Mouse (Mus musculus): ENCODE measurements at regions not wholly inside any gene's neighbourhood (a gene's known extent, or its start where the extent isn't known, plus 50 kb on each side); places are given as distances from the start of the nearest gene placed in this dataset.

GRCm38 (mm10) chr1:151263372-151263771 is 53.4 kb downstream of the Gm47996 start:
- no peak for DNase-seq (ENCODE audit: low spot score in 2 of 2)

- no peak for DNase-seq (ENCODE audit: low spot score in 2 of 2)
These were observed 53.9 kb downstream of the Gm47996 start for GRCm38 (mm10) chr1:151263830-151264229.

GRCm38 (mm10) chr1:151264789-151265188 is 54.9 kb downstream of the Gm47996 start:
- no peak for DNase-seq (ENCODE audit: low spot score in 2 of 2)

- DNase-seq (ENCODE audit: low spot score in 2 of 2): no peak
These were observed 55.7 kb downstream of the Gm47996 start for GRCm38 (mm10) chr1:151265590-151265989.

GRCm38 (mm10) chr1:151266703-151267102 is 56.8 kb downstream of the Gm47996 start:
- no peak for DNase-seq (ENCODE audit: low spot score in 2 of 2)

- no peak for DNase-seq (ENCODE audit: low spot score in 2 of 2)
These were observed 60.8 kb downstream of the Gm47996 start for GRCm38 (mm10) chr1:151270691-151271090.

GRCm38 (mm10) chr1:151274306-151274705 is 64.4 kb downstream of the Gm47996 start:
- no peak for DNase-seq (ENCODE audit: low spot score in 2 of 2)

- no peak for DNase-seq (ENCODE audit: low spot score in 2 of 2)
These were observed 65.7 kb downstream of the Gm47996 start for GRCm38 (mm10) chr1:151275581-151275980.

- no peak for DNase-seq (ENCODE audit: low spot score in 2 of 2)
These were observed 64.3 kb upstream of the Ivns1abp start for GRCm38 (mm10) chr1:151279955-151280354.

GRCm38 (mm10) chr1:151285045-151285444 is 59.2 kb upstream of the Ivns1abp start:
- DNase-seq (ENCODE audit: low spot score in 2 of 2): no peak

GRCm38 (mm10) chr1:151287451-151287850 is 56.8 kb upstream of the Ivns1abp start:
- peak; percentile 15 to 31 for DNase-seq (ENCODE audit: low spot score in 2 of 2)

GRCm38 (mm10) chr1:151289061-151289460 is 55.2 kb upstream of the Ivns1abp start:
- DNase-seq (ENCODE audit: low spot score in 2 of 2): no peak

GRCm38 (mm10) chr1:151289493-151290258 is 54.6 kb upstream of the Ivns1abp start:
- no peak for DNase-seq (ENCODE audit: low spot score in 2 of 2)

- no peak for DNase-seq (ENCODE audit: low spot score in 2 of 2)
These were observed 50.8 kb upstream of the Ivns1abp start for GRCm38 (mm10) chr1:151293311-151294050.

Measured in frontal cortex, postnatal 14 days (tissue).